Mouse (Mus musculus) ES-E14 (cell line): ENCODE measurements around the gene Daam1.

Experiments used
- HCFC1 ChIP-seq: IDR thresholded peaks from 2 replicates; pipeline ENCODE4 v1.6.1; 2012; ENCODE audit warnings: low read length, inconsistent platforms, borderline replicate concordance; ENCODE audit not compliant: insufficient read depth
- ZC3H11A ChIP-seq: IDR thresholded peaks from 2 replicates; pipeline ENCODE4 v1.6.1; 2012; ENCODE audit warnings: low read depth, mild to moderate bottlenecking, inconsistent platforms, low read length, borderline replicate concordance
- ZNF384 ChIP-seq: IDR thresholded peaks from 2 replicates; pipeline ENCODE4 v1.6.1; 2012; ENCODE audit warnings: low read depth, low read length, inconsistent platforms

DNA sequence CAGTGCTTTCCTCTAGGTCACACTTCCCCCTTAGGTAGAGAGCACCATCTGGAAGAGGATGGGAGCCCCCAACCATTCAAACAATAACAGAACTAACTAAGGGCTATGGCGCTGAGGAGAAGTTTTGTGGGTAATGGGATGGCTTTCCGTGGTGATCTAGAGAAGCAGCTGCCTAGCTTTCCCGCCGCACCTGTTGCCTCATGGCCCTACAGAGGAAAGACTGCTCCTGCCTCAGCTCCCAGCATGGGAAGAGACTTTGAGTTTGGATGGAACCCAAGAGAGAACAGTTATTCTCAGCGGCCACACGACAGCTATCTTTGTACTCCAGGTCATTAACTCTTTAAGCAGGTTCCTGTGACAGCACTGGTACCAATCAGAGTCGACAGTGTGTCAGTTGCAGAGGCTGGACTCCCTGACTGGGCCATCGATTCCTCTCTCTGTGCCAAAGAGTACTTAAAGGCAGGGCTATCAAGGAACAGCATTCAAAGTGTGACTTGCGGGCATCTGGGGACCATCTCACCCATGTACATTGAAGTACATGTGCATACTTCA is 94.2 kb downstream of the Daam1 start:
- TF ChIP-seq ZC3H11A (no peak), ZNF384 (no peak), HCFC1 (no peak)
